Mouse (Mus musculus): Measurements from ENCODE around the gene Atxn2. TPM values are rescaled to one million over a fixed set of nuclear protein-coding genes. Genes with fewer than 3 reads are reported as not detected.

Gene Atxn2
- polyA plus RNA-seq, 1 experiment = 111 TPM

GRCm38 (mm10) chr5:121837441-121838340 lies 126.6 kb downstream of the Atxn2 start, which contains the start of gene Sh2b3:
Sh2b3 (minus strand) TSS chr5:121837646.
- H3K4me1 ChIP-seq (ENCODE audit: control insufficient read depth, insufficient read depth, low read length) = peaks cover 15% of the 10 kb centered on the region; the same call in 1 of the 2 replicates
- WGBS = 2% methylated on average over 35 of the region's 35 CpGs
- peak; percentile 56 for DNase-seq
- H3K27ac ChIP-seq (ENCODE audit: insufficient read depth, low read depth, low read length) = peak within 1 kb of the TSS; percentile 91
- H3K27me3 ChIP-seq (replicated peaks; ENCODE audit: control insufficient read depth, insufficient read depth, low read length) = no peaks in the 10 kb centered on the region
- no peaks in the 10 kb centered on the region for H3K36me3 ChIP-seq (ENCODE audit: control insufficient read depth, insufficient read depth, low read length)
- TF ChIP-seq CTCF (conservative IDR thresholded peaks at IDR 0.05; ENCODE audit: insufficient read depth, insufficient read length, low read depth, low read length) (no peak), POLR2A (IDR thresholded peaks at IDR 0.05; ENCODE audit: low read depth, low read length) (no peak)
- peak within 1 kb of the TSS; percentile 91 for H3K4me3 ChIP-seq (ENCODE audit: insufficient read depth, low read depth, low read length)

DNA sequence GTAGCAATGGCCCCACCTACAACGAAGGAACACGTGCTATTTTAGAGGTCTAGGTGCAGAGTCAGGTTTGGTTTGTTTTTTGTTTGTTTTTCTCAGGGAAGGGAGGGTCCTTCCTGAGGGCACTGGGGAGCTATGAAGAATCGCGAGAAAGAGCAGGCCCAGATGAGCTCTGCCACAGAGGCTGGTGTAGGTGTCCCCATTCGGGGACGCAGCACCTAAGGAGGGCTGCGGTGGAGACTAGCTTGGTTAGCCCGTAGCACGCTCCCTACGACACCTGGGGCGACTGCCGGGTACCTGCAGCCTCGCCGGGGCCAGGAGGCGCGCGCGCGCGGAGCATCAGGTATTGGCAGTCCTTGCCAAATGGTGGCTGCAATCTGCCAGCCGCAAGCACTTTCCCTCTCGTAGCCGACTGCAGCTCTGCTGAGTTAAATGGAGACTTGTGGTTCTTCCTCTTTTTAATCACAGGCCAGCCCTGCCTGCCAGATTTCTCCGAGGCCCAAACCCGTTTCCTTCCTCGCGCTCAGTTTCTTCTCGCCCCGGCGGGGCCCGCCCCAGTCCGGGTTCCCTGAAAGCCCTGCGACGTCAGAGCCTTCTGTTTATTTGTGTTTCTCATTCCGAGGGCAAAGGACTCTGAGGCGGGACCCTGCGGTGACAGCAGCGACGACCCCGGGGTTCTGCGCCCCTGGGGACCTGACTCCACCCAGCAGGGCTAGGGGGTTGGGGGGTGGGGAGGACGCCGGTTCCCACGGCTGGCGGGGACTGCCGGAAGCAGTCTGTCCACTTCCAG lies 127.4 kb downstream of the Atxn2 start:
- Histone ChIP-seq H3K36me3 (ENCODE audit: control insufficient read depth, insufficient read depth, low read length) (no peaks in the 10 kb centered on the region), H3K4me3 (ENCODE audit: insufficient read depth, low read depth, low read length) (peak overlapping the region; percentile 52), H3K27me3 (replicated peaks; ENCODE audit: control insufficient read depth, insufficient read depth, low read length) (no peaks in the 10 kb centered on the region), H3K4me1 (ENCODE audit: control insufficient read depth, insufficient read depth, low read length) (peaks cover 11% of the 10 kb centered on the region; the same call in 1 of the 2 replicates), H3K27ac (ENCODE audit: insufficient read depth, low read depth, low read length) (peak overlapping the region; percentile 84)
- WGBS = under 1% methylated on average over 46 of the region's 46 CpGs
- peak; percentile 87 for DNase-seq
- TF ChIP-seq CTCF (conservative IDR thresholded peaks at IDR 0.05; ENCODE audit: insufficient read depth, insufficient read length, low read depth, low read length) = no peak
- no peak for TF ChIP-seq POLR2A (IDR thresholded peaks at IDR 0.05; ENCODE audit: low read depth, low read length)

DNA sequence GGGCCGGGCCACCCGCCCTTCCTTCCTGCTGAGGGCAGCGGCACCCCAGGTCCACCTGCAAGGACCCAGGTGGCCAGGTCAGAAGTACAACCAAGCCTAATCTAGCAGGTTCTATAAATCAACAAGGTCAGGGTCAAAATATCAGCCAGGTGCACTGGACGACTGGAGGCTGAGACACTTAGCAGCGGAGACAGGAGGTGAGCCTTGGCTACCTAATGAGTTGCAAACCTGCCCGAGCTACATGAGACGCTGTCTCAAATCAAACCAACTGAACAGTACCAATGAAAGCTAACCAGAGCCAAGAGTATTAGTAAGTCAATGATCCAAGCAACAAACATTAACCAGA lies 128.0 kb downstream of the Atxn2 start:
- TF ChIP-seq CTCF (conservative IDR thresholded peaks at IDR 0.05; ENCODE audit: insufficient read depth, insufficient read length, low read depth, low read length) (no peak), POLR2A (IDR thresholded peaks at IDR 0.05; ENCODE audit: low read depth, low read length) (no peak)
- no peaks in the 10 kb centered on the region for H3K36me3 ChIP-seq (ENCODE audit: control insufficient read depth, insufficient read depth, low read length)
- peaks cover 11% of the 10 kb centered on the region; the same call in 1 of the 2 replicates for H3K4me1 ChIP-seq (ENCODE audit: control insufficient read depth, insufficient read depth, low read length)
- H3K4me3 ChIP-seq (ENCODE audit: insufficient read depth, low read depth, low read length) = peak overlapping the region; percentile 52; the same call in 1 of the 2 replicates
- WGBS = 12% methylated on average over 7 of the region's 7 CpGs
- H3K27ac ChIP-seq (ENCODE audit: insufficient read depth, low read depth, low read length) = peak overlapping the region; percentile 57
- H3K27me3 ChIP-seq (replicated peaks; ENCODE audit: control insufficient read depth, insufficient read depth, low read length) = no peaks in the 10 kb centered on the region
- DNase-seq = no peak

GRCm38 (mm10) chr5:121841516-121841915 lies 130.4 kb downstream of the Atxn2 start:
- Histone ChIP-seq H3K27me3 (replicated peaks; ENCODE audit: control insufficient read depth, insufficient read depth, low read length) (no peaks in the 10 kb centered on the region), H3K4me1 (ENCODE audit: control insufficient read depth, insufficient read depth, low read length) (peaks cover 11% of the 10 kb centered on the region; the same call in 1 of the 2 replicates), H3K36me3 (ENCODE audit: control insufficient read depth, insufficient read depth, low read length) (no peaks in the 10 kb centered on the region), H3K4me3 (ENCODE audit: insufficient read depth, low read depth, low read length) (no peak overlapping the region), H3K27ac (ENCODE audit: insufficient read depth, low read depth, low read length) (no peak overlapping the region)
- WGBS = 89% methylated on average over 9 of the region's 9 CpGs
- TF ChIP-seq CTCF (conservative IDR thresholded peaks at IDR 0.05; ENCODE audit: insufficient read depth, insufficient read length, low read depth, low read length) (no peak), POLR2A (IDR thresholded peaks at IDR 0.05; ENCODE audit: low read depth, low read length) (no peak)
- no peak for DNase-seq

GRCm38 (mm10) chr5:121841973-121842372 lies 130.8 kb downstream of the Atxn2 start:
- H3K4me1 ChIP-seq (ENCODE audit: control insufficient read depth, insufficient read depth, low read length) = peaks cover 11% of the 10 kb centered on the region; the same call in 1 of the 2 replicates
- H3K4me3 ChIP-seq (ENCODE audit: insufficient read depth, low read depth, low read length) = no peak overlapping the region
- H3K27me3 ChIP-seq (replicated peaks; ENCODE audit: control insufficient read depth, insufficient read depth, low read length) = no peaks in the 10 kb centered on the region
- TF ChIP-seq CTCF (conservative IDR thresholded peaks at IDR 0.05; ENCODE audit: insufficient read depth, insufficient read length, low read depth, low read length) = no peak
- no peak for TF ChIP-seq POLR2A (IDR thresholded peaks at IDR 0.05; ENCODE audit: low read depth, low read length)
- 46% methylated on average over 10 of the region's 10 CpGs for WGBS
- H3K27ac ChIP-seq (ENCODE audit: insufficient read depth, low read depth, low read length) = no peak overlapping the region
- H3K36me3 ChIP-seq (ENCODE audit: control insufficient read depth, insufficient read depth, low read length) = no peaks in the 10 kb centered on the region
- peak; percentile 17 for DNase-seq

GRCm38 (mm10) chr5:121842665-121843118 lies 131.6 kb downstream of the Atxn2 start:
- under 1% methylated on average over 33 of the region's 33 CpGs for WGBS
- DNase-seq = peak; percentile 88

More at GRCm38 (mm10) chr5:121842665-121843118, 131.6 kb downstream of the Atxn2 start:
- H3K27me3 ChIP-seq (replicated peaks; ENCODE audit: control insufficient read depth, insufficient read depth, low read length) = no peaks in the 10 kb centered on the region
- H3K4me1 ChIP-seq (ENCODE audit: control insufficient read depth, insufficient read depth, low read length) = peaks cover 11% of the 10 kb centered on the region; the same call in 1 of the 2 replicates
- no peak for TF ChIP-seq POLR2A (IDR thresholded peaks at IDR 0.05; ENCODE audit: low read depth, low read length)
- peak; percentile 86 for TF ChIP-seq CTCF (conservative IDR thresholded peaks at IDR 0.05; ENCODE audit: insufficient read depth, insufficient read length, low read depth, low read length)
- H3K4me3 ChIP-seq (ENCODE audit: insufficient read depth, low read depth, low read length) = peak overlapping the region; percentile 48
- no peak overlapping the region for H3K27ac ChIP-seq (ENCODE audit: insufficient read depth, low read depth, low read length)
- H3K36me3 ChIP-seq (ENCODE audit: control insufficient read depth, insufficient read depth, low read length) = no peaks in the 10 kb centered on the region

Data from kidney, adult 2 months (tissue).